In genomic region chr12:111678670-111678933, GRCm38 (mm10) we compare ENCODE assay signal across 8 mouse cellular contexts. TPM values are rescaled to one million over a fixed set of nuclear protein-coding genes. Genes with fewer than 3 reads are reported as not detected.
DNase-seq lines count a peak whose midpoint lies in the region; ATAC-seq and TF ChIP-seq lines count a peak whose summit lies in the region.

No protein-coding gene starts in this region.

- no peaks in the 10 kb centered on the region for H3K27me3 ChIP-seq in spleen, adult 2 months (ENCODE audit: control insufficient read depth, insufficient read depth, low read length)
- H3K27me3 ChIP-seq in liver, embryonic 11.5 days (replicated peaks; ENCODE audit: control insufficient read depth, insufficient read depth, low read length), result peaks cover 9% of the 10 kb centered on the region
- no peaks in the 10 kb centered on the region for H3K27me3 ChIP-seq in stomach, postnatal 0 days (ENCODE audit: control insufficient read depth, insufficient read depth, low read length)

- no peaks in the 10 kb centered on the region for H3K9me3 ChIP-seq in liver, embryonic 11.5 days (ENCODE audit: control insufficient read depth, low read length)
- H3K9me3 ChIP-seq in stomach, postnatal 0 days (ENCODE audit: control insufficient read depth, low read length), result no peaks in the 10 kb centered on the region

- peak; percentile 59 for DNase-seq in cerebellum, adult 11-12 months
- no peak for DNase-seq in cerebellum, adult 18-20 months
- no peak for DNase-seq in spleen, adult 2 months (ENCODE audit: low read depth in 1 of 2, low spot score in 2 of 2)
- no peak for DNase-seq in spleen, postnatal 4 days (ENCODE audit: low spot score in 2 of 2)
- no peak for DNase-seq in liver, embryonic 11.5 days (ENCODE audit: low spot score)
- no peak for DNase-seq in stomach, postnatal 0 days (ENCODE audit: low spot score)
- no peak for DNase-seq in MN1 (ENCODE audit: low spot score)
- no peak for DNase-seq in spleen, adult 12 weeks (ENCODE audit: low spot score)

- no peak overlapping the region for H3K27ac ChIP-seq in spleen, adult 2 months (ENCODE audit: insufficient read depth, low read length)
- 0 out of 2 replicates have a peak overlapping the region, but pooled peaks have one; percentile 9 for H3K27ac ChIP-seq in liver, embryonic 11.5 days (ENCODE audit: low read depth, low read length)
- H3K27ac ChIP-seq in stomach, postnatal 0 days (replicated peaks), result no peak overlapping the region

- peaks cover 9% of the 10 kb centered on the region; the same call in 1 of the 2 replicates for H3K36me3 ChIP-seq in spleen, adult 2 months (ENCODE audit: control insufficient read depth, insufficient read depth, low read length)
- peaks cover 5% of the 10 kb centered on the region for H3K36me3 ChIP-seq in liver, embryonic 11.5 days (ENCODE audit: control insufficient read depth, insufficient read depth, low read length)
- H3K36me3 ChIP-seq in stomach, postnatal 0 days (ENCODE audit: control insufficient read depth, insufficient read depth, low read length), result no peaks in the 10 kb centered on the region

- peak overlapping the region; percentile 84 for H3K9ac ChIP-seq in liver, embryonic 11.5 days (ENCODE audit: low read depth, low read length)
- H3K9ac ChIP-seq in stomach, postnatal 0 days (ENCODE audit: low read length), result peak overlapping the region; percentile 67

- H3K4me1 ChIP-seq in spleen, adult 2 months (ENCODE audit: control insufficient read depth, insufficient read depth, insufficient read length), result peaks cover 11% of the 10 kb centered on the region; the same call in 1 of the 2 replicates
- peaks cover 20% of the 10 kb centered on the region for H3K4me1 ChIP-seq in liver, embryonic 11.5 days (replicated peaks; ENCODE audit: control insufficient read depth, insufficient read depth, low read length)
- peaks cover 11% of the 10 kb centered on the region for H3K4me1 ChIP-seq in stomach, postnatal 0 days (replicated peaks; ENCODE audit: control insufficient read depth, insufficient read depth)

- WGBS in spleen, adult 2 months, result 8% methylated on average over 13 of the region's 13 CpGs
- WGBS in liver, embryonic 11.5 days, result 6% methylated on average over 13 of the region's 13 CpGs
- WGBS in stomach, postnatal 0 days, result 4% methylated on average over 13 of the region's 13 CpGs

- peak; percentile 11; the same call in 1 of the 2 replicates for ATAC-seq in liver, embryonic 11.5 days (replicated peaks; ENCODE audit: low FRiP score)
- no peak for ATAC-seq in stomach, postnatal 0 days (ENCODE audit: low FRiP score, low TSS enrichment)

- TF ChIP-seq EP300 in stomach, postnatal 0 days (optimal IDR thresholded peaks at IDR 0.05), result no peak

- no peak for TF ChIP-seq POLR2A in spleen, adult 2 months (IDR thresholded peaks at IDR 0.05; ENCODE audit: low read depth, low read length)

- no peak for TF ChIP-seq CTCF in spleen, adult 2 months (IDR thresholded peaks at IDR 0.05; ENCODE audit: extremely low read depth, insufficient read depth, insufficient read length, insufficient replicate concordance)
- TF ChIP-seq CTCF in stomach, postnatal 0 days (IDR thresholded peaks at IDR 0.05; ENCODE audit: low read depth), result no peak

- peak overlapping the region; percentile 84 for H3K4me2 ChIP-seq in liver, embryonic 11.5 days
- H3K4me2 ChIP-seq in stomach, postnatal 0 days (replicated peaks; ENCODE audit: low read depth), result peak overlapping the region; percentile 93

- peak overlapping the region; percentile 89 for H3K4me3 ChIP-seq in spleen, adult 2 months (ENCODE audit: extremely low read depth, insufficient read depth, insufficient read length)
- H3K4me3 ChIP-seq in liver, embryonic 11.5 days (ENCODE audit: low read depth, low read length), result peak overlapping the region; percentile 91
- peak overlapping the region; percentile 81 for H3K4me3 ChIP-seq in stomach, postnatal 0 days (ENCODE audit: low read depth, low read length)

RNA-seq across cellular contexts. Expression of gene Trmt61a, which starts 0.7 kb away (rescaled TPM):
- polyA plus RNA-seq in spleen, adult 2 months (2012; rRNA removed), result 40.6 and 48.1 TPM in 2 replicates
- polyA plus RNA-seq in liver, embryonic 11.5 days (2014; fragmentation: Nextera tagmentation; extraction: Ambion mirVana), result 16.8 and 21.0 TPM in 2 replicates
- 7.4 and 8.5 TPM in 2 replicates for polyA plus RNA-seq in stomach, postnatal 0 days (2015; fragmentation: Nextera tagmentation; extraction: Ambion mirVana)

RNA-seq across cellular contexts. Expression of gene Ckb, which starts 6.5 kb away (rescaled TPM):
- polyA plus RNA-seq in spleen, adult 2 months (2012; rRNA removed), result 139 and 197 TPM in 2 replicates
- polyA plus RNA-seq in liver, embryonic 11.5 days (2014; fragmentation: Nextera tagmentation; extraction: Ambion mirVana), result 91.3 and 94.1 TPM in 2 replicates
- 532 and 573 TPM in 2 replicates for polyA plus RNA-seq in stomach, postnatal 0 days (2015; fragmentation: Nextera tagmentation; extraction: Ambion mirVana)

RNA-seq across cellular contexts. Expression of gene Bag5, which starts 34.5 kb away (rescaled TPM):
- polyA plus RNA-seq in spleen, adult 2 months (2012; rRNA removed), result 6.2 and 7.7 TPM in 2 replicates
- 41.0 and 44.7 TPM in 2 replicates for polyA plus RNA-seq in liver, embryonic 11.5 days (2014; fragmentation: Nextera tagmentation; extraction: Ambion mirVana)
- polyA plus RNA-seq in stomach, postnatal 0 days (2015; fragmentation: Nextera tagmentation; extraction: Ambion mirVana), result 34.9 and 36.9 TPM in 2 replicates

RNA-seq across cellular contexts. Expression of gene Apopt1, which starts 34.5 kb away (rescaled TPM):
- polyA plus RNA-seq in spleen, adult 2 months (2012; rRNA removed), result 22.2 and 33.3 TPM in 2 replicates
- 60.3 and 67.7 TPM in 2 replicates for polyA plus RNA-seq in liver, embryonic 11.5 days (2014; fragmentation: Nextera tagmentation; extraction: Ambion mirVana)
- 41.8 and 42.8 TPM in 2 replicates for polyA plus RNA-seq in stomach, postnatal 0 days (2015; fragmentation: Nextera tagmentation; extraction: Ambion mirVana)
